Mouse (Mus musculus) hindbrain, embryonic 10.5 days (tissue): ENCODE data around the gene Twistnb. TPM values are rescaled to one million over a fixed set of nuclear protein-coding genes. Genes with fewer than 3 reads are reported as not detected.

Experiments
- DNase-seq: peaks from one replicate; pipeline ENCODE4 v3.0.0-alpha.2; 2017; ENCODE audit warnings: low spot score
- H3K27ac ChIP-seq: fragments of 300-500 bp; sonication (generic); 2 replicates; pipeline ENCODE4 v1.5.1; 2016; ENCODE audit warnings: mild to moderate bottlenecking, moderate library complexity
- H3K27me3 ChIP-seq: fragments of 300-500 bp; sonication (generic); 2 replicates; pipeline ENCODE4 v1.6.1; 2016; ENCODE audit warnings: mild to moderate bottlenecking; ENCODE audit not compliant: poor library complexity, insufficient read depth, severe bottlenecking
- H3K36me3 ChIP-seq: fragments of 300-500 bp; sonication (generic); 2 replicates; pipeline ENCODE4 v1.6.1; 2016; ENCODE audit warnings: mild to moderate bottlenecking, moderate library complexity
- H3K4me1 ChIP-seq: fragments of 300-500 bp; sonication (generic); replicated peaks from 2 replicates; pipeline ENCODE4 v1.6.1; 2016; ENCODE audit warnings: mild to moderate bottlenecking
- H3K4me3 ChIP-seq: fragments of 300-500 bp; sonication (generic); 2 replicates; pipeline ENCODE4 v1.5.1; 2016; ENCODE audit warnings: mild to moderate bottlenecking, moderate library complexity
- H3K9me3 ChIP-seq: fragments of 300-500 bp; sonication (generic); 2 replicates; pipeline ENCODE4 v1.6.1; 2016; ENCODE audit warnings: mild to moderate bottlenecking, moderate library complexity
- WGBS: fragments of 180-500 bp; shearing (Covaris S2); methylation state at CpG from one replicate; pipeline ENCODE4 v1.1.7; 2016; 5-methylcytosine and 5-hydroxymethylcytosine counted together
- polyA plus RNA-seq: library from polyadenylated mRNA; unstranded; fragments of >200 nt; fragmentation: Nextera tagmentation; extraction: Ambion mirVana; gene quantifications from 2 replicates; pipeline ENCODE4 v1.2.1, GENCODE M21; 2016

The Twistnb gene
- polyA plus RNA-seq, 1 experiment from 2014 or later = 51.8 TPM

DNA sequence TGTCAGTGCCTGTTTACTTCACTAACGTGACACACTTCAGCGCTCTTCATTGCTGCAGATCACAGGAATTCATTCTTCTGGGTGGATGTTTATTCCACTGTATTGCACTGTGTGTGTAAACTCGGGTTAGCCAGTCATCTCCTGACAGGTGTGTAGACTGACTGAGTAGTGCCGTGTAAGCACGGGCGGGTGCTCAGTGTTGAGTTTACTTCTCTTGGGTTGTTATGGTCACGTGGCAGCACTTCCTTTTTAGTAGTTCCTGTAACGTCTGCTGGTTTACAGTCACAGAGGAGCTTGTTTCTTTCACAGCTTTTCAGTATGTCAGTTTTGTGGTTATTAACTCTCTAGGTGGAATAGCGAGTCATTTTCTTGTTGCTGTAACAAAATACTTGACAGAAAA lies 4.4 kb downstream of the Twistnb start:
- peaks cover 38% of the 10 kb centered on the region for H3K36me3 ChIP-seq
- H3K4me3 ChIP-seq = no peak overlapping the region
- peaks cover 9% of the 10 kb centered on the region for H3K4me1 ChIP-seq
- H3K9me3 ChIP-seq = no peaks in the 10 kb centered on the region
- 91% methylated on average over 9 of the region's 9 CpGs for WGBS
- no peak overlapping the region for H3K27ac ChIP-seq
- no peak for DNase-seq
- H3K27me3 ChIP-seq = no peaks in the 10 kb centered on the region

- 93% methylated on average over 4 of the region's 4 CpGs for WGBS
- DNase-seq = no peak
- no peaks in the 10 kb centered on the region for H3K9me3 ChIP-seq
- peaks cover 46% of the 10 kb centered on the region for H3K36me3 ChIP-seq
- no peaks in the 10 kb centered on the region for H3K27me3 ChIP-seq
- H3K27ac ChIP-seq = no peak overlapping the region
- H3K4me3 ChIP-seq = no peak overlapping the region
- peaks cover 9% of the 10 kb centered on the region for H3K4me1 ChIP-seq
These were observed 5.3 kb downstream of the Twistnb start for GRCm38 (mm10) chr12:33434758-33435157.

DNA sequence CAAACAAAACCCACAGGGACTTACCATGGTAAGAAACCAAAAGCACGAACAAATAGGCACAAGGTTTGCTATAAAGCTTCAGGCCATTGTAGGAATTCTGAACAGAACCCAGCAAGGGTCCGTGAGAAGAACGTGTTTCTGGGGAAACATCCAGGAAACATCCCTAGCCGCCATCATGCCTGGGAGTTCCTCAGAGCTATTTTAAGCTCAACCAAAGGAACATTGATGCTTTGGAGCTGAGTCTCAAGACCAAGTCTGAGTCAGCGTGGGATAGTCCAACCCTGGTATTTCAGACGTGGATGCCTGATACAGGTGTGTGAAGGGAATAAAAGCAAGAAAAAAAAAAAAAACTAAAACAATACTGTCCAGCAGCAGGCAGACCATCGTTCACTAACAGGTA lies 26.0 kb downstream of the Twistnb start:
- H3K4me1 ChIP-seq = no peaks in the 10 kb centered on the region
- no peaks in the 10 kb centered on the region for H3K36me3 ChIP-seq
- no peak overlapping the region for H3K4me3 ChIP-seq
- no peak overlapping the region for H3K27ac ChIP-seq
- no peak for DNase-seq
- H3K9me3 ChIP-seq = no peaks in the 10 kb centered on the region
- no peaks in the 10 kb centered on the region for H3K27me3 ChIP-seq
- WGBS = 85% methylated on average over 7 of the region's 7 CpGs

- no peak for DNase-seq
- WGBS = 29% methylated on average over 5 of the region's 5 CpGs
- no peak overlapping the region for H3K27ac ChIP-seq
- no peaks in the 10 kb centered on the region for H3K4me1 ChIP-seq
- H3K27me3 ChIP-seq = no peaks in the 10 kb centered on the region
- H3K36me3 ChIP-seq = no peaks in the 10 kb centered on the region
- H3K9me3 ChIP-seq = no peaks in the 10 kb centered on the region
- no peak overlapping the region for H3K4me3 ChIP-seq
These were observed 26.8 kb downstream of the Twistnb start for GRCm38 (mm10) chr12:33456242-33456641.

- WGBS = 28% methylated on average over 5 of the region's 5 CpGs
- DNase-seq = no peak
- H3K27me3 ChIP-seq = no peaks in the 10 kb centered on the region
These were observed 51.5 kb downstream of the Twistnb start for GRCm38 (mm10) chr12:33480975-33481374.

GRCm38 (mm10) chr12:33482931-33483330 lies 53.5 kb downstream of the Twistnb start:
- Histone ChIP-seq H3K27ac (no peak overlapping the region), H3K27me3 (no peaks in the 10 kb centered on the region), H3K4me3 (no peak overlapping the region), H3K4me1 (no peaks in the 10 kb centered on the region), H3K9me3 (no peaks in the 10 kb centered on the region), H3K36me3 (no peaks in the 10 kb centered on the region)
- WGBS = 89% methylated on average over 2 of the region's 2 CpGs
- no peak for DNase-seq

More at GRCm38 (mm10) chr12:33480975-33481374, 51.5 kb downstream of the Twistnb start:
- no peaks in the 10 kb centered on the region for H3K36me3 ChIP-seq
- no peak overlapping the region for H3K4me3 ChIP-seq
- H3K27ac ChIP-seq = no peak overlapping the region
- no peaks in the 10 kb centered on the region for H3K9me3 ChIP-seq
- no peaks in the 10 kb centered on the region for H3K4me1 ChIP-seq

Other genes with a start within 250 kb of the Twistnb start
- 0.93 and 2.8 TPM in 2 replicates for gene Efcab10, start 34.8 kb upstream of the Twistnb start, polyA plus RNA-seq